Mouse (Mus musculus) small intestine, adult 2 months (tissue): ENCODE results near the gene Nfia.

Experiments used
- CTCF ChIP-seq: fragments of 200-500 bp; IDR thresholded peaks from 2 replicates; pipeline ENCODE4 v1.5.1; 2012; ENCODE audit warnings: low read depth, mild to moderate bottlenecking, control low read depth, inconsistent platforms, low read length, moderate library complexity, mixed read lengths; ENCODE audit not compliant: insufficient replicate concordance, insufficient read length; ENCODE audit errors: extremely low read depth
- POLR2A ChIP-seq: fragments of 200-500 bp; IDR thresholded peaks from 2 replicates; pipeline ENCODE4 v1.6.1; 2012; ENCODE audit warnings: low read depth, mild to moderate bottlenecking, control low read depth, inconsistent platforms, low read length, moderate library complexity

GRCm38 (mm10) chr4:97908576-97909147 lies 136.1 kb downstream of the Nfia start:
- no peak for TF ChIP-seq CTCF
- TF ChIP-seq POLR2A, result no peak
